Mouse (Mus musculus): Measurements from ENCODE around the gene P2ry13. TPM values are rescaled to one million over a fixed set of nuclear protein-coding genes. Genes with fewer than 3 reads are reported as not detected.
A peak's percentile ranks its signal among the peaks of the same experiment; 100 is the strongest.

Gene P2ry13
- polyA plus RNA-seq, 1 experiment from 2014 or later: 1.6 TPM

DNA sequence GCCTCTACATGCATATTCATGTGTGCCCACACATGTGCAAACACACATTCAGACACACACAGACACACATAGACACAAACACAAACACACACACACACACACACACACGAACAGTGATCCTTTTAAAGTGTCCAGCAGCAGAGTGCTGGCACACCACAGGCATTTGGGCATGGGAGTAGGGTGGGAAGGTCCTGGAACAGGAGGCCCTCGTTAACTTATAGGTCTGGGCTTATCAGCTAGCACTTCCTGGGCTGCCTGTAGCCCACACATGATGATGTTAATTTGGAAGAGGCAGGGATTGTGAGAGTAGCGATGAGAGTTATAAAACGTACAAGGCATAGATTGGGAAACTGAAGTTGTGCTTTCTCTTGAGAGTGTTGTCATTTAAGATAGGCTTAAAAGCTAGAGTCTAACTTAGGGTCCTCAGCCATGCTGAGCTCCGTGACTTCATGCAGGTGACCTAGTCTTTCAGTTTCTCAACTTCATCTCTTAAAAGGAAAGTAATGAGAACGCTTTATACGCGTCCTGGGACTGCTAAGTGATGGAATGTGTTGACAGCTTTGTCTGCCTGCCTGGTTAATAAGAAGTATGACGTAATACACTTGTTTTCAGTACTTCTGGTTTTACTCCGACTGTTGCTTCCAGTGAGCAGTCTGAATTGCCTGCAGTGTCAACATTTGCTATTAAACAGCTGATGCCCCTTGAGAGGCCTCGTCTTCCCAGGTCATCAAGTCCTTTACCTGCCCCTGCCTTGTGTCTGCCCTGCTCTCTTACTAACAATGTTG, 5.8 kb downstream of the P2ry13 start:
- Histone ChIP-seq H3K27me3 (ENCODE audit: control insufficient read depth, insufficient read depth, low read length) (no peaks in the 10 kb centered on the region), H3K27ac (replicated peaks) (peak overlapping the region; percentile 73; the same call in 1 of the 2 replicates), H3K36me3 (ENCODE audit: control insufficient read depth, insufficient read depth, low read length) (no peaks in the 10 kb centered on the region), H3K9ac (ENCODE audit: low read length) (no peak overlapping the region), H3K9me3 (ENCODE audit: control insufficient read depth, low read length) (no peaks in the 10 kb centered on the region), H3K4me2 (replicated peaks; ENCODE audit: low read depth) (no peak overlapping the region), H3K4me3 (ENCODE audit: low read depth, low read length) (no peak overlapping the region), H3K4me1 (replicated peaks; ENCODE audit: control insufficient read depth, insufficient read depth) (no peaks in the 10 kb centered on the region)
- no peak for ATAC-seq (ENCODE audit: low FRiP score, low TSS enrichment)
- 50% methylated on average over 11 of the region's 11 CpGs for WGBS
- TF ChIP-seq EP300 (optimal IDR thresholded peaks at IDR 0.05) (no peak), CTCF (IDR thresholded peaks at IDR 0.05; ENCODE audit: low read depth) (no peak)
- no peak for DNase-seq (ENCODE audit: low spot score)

DNA sequence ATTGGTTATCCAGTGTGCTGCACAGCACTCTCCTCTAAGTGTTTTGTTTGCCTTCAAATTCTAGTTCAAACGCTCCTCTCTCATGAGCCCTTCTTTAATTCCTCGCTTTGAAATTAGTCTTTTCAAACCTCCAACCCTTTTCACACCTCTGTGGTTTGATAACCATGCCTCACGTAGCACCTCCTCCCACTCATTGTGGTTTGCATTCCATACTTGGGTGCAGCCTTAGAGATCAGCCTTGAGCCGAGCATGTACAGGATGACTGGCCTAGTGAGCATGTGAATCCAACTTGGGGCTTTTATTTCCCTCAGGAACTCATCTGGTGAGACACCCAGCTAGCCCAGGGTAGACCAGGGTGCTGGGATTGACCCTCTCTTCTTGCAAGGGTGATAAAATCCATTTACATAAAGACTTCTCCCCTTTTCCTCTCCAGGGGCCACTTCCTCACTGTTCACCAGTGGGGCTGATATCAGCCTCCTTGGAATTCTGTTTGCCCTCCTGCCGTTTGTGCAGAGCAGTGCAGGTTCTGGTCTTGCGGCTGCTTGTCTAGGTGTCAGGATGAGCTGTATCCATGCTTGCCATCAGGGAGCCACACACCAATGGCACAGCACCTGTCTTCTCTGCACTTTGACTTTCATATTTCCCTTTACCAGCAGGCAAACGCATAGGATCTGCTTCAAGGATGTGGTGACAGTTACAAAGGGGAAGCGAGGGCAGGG, 6.7 kb downstream of the P2ry13 start:
- WGBS: 57% methylated on average over 8 of the region's 8 CpGs
- Histone ChIP-seq H3K9me3 (ENCODE audit: control insufficient read depth, low read length) (no peaks in the 10 kb centered on the region), H3K4me1 (replicated peaks; ENCODE audit: control insufficient read depth, insufficient read depth) (no peaks in the 10 kb centered on the region), H3K27me3 (ENCODE audit: control insufficient read depth, insufficient read depth, low read length) (no peaks in the 10 kb centered on the region), H3K4me3 (ENCODE audit: low read depth, low read length) (no peak overlapping the region), H3K9ac (ENCODE audit: low read length) (no peak overlapping the region), H3K36me3 (ENCODE audit: control insufficient read depth, insufficient read depth, low read length) (no peaks in the 10 kb centered on the region), H3K27ac (replicated peaks) (peak overlapping the region; percentile 73), H3K4me2 (replicated peaks; ENCODE audit: low read depth) (no peak overlapping the region)
- ATAC-seq (ENCODE audit: low FRiP score, low TSS enrichment) (peak; percentile 93), DNase-seq (ENCODE audit: low spot score) (peak; percentile 41)
- TF ChIP-seq CTCF (IDR thresholded peaks at IDR 0.05; ENCODE audit: low read depth): 0 out of 2 replicates have a peak, but pooled peaks have one; percentile 6
- no peak for TF ChIP-seq EP300 (optimal IDR thresholded peaks at IDR 0.05)

DNA sequence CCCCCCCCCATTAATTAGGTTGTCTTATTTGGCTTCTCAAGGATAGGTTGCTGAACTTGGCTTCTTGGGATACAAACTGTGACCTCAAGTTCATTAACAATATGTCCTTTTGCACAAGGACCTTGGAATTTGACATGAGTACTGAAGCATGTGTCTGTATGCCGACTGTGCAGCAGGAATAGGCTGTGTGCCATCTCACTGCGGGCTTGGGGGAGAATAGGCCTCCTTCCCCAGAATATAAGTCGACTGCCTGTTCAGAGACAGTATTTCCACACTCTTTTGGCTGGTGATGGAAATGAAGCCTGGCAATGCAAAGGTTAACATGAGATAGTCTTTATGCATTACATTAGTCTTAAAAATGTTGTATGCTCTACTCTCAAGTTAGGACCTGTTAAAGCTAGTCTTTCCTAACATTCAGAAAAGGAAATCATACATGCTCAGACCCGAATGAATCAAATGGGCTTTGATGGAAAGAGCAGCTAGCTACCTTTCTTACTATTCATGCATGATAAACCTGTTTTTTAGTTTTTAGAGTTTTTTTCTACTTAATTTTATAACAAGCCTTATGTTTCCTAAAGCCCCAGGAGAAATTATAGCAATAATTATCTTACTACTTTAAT, 13.2 kb downstream of the P2ry13 start:
- Histone ChIP-seq H3K4me3 (ENCODE audit: low read depth, low read length) (no peak overlapping the region), H3K9ac (ENCODE audit: low read length) (no peak overlapping the region), H3K9me3 (ENCODE audit: control insufficient read depth, low read length) (no peaks in the 10 kb centered on the region), H3K27ac (replicated peaks) (0 out of 2 replicates have a peak overlapping the region, but pooled peaks have one; percentile 59), H3K27me3 (ENCODE audit: control insufficient read depth, insufficient read depth, low read length) (no peaks in the 10 kb centered on the region), H3K36me3 (ENCODE audit: control insufficient read depth, insufficient read depth, low read length) (no peaks in the 10 kb centered on the region), H3K4me1 (replicated peaks; ENCODE audit: control insufficient read depth, insufficient read depth) (no peaks in the 10 kb centered on the region), H3K4me2 (replicated peaks; ENCODE audit: low read depth) (no peak overlapping the region)
- WGBS: 60% methylated on average over 4 of the region's 4 CpGs
- no peak for DNase-seq (ENCODE audit: low spot score)
- ATAC-seq (ENCODE audit: low FRiP score, low TSS enrichment): no peak
- TF ChIP-seq EP300 (optimal IDR thresholded peaks at IDR 0.05) (no peak), CTCF (IDR thresholded peaks at IDR 0.05; ENCODE audit: low read depth) (no peak)

DNA sequence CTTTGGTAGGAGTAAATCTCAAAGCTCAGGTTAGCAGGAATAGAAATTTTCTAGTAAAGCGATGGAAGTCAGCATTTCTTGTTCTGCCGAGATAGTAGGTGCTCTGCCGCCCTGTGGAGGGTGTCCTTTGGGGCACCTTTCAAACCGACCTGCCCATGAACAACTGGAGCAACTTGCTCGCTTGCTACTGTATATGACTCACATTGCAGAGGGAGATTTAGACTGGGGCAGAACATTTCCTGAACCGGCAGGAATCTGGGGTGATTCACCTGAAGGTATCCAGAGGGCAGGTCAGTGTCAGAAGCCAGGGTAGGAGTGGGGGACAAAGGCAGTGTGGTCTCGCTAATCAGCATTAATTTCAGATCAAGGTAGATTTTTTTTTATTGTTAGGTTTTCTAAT, 15.7 kb downstream of the P2ry13 start, which contains the start of gene Gpr87:
Gpr87 (minus strand) TSS at position 167 of the 400 bp plus-strand sequence.
- H3K27ac ChIP-seq (replicated peaks): peak within 1 kb of the TSS; percentile 82
- no peaks in the 10 kb centered on the region for H3K27me3 ChIP-seq (ENCODE audit: control insufficient read depth, insufficient read depth, low read length)

DNA sequence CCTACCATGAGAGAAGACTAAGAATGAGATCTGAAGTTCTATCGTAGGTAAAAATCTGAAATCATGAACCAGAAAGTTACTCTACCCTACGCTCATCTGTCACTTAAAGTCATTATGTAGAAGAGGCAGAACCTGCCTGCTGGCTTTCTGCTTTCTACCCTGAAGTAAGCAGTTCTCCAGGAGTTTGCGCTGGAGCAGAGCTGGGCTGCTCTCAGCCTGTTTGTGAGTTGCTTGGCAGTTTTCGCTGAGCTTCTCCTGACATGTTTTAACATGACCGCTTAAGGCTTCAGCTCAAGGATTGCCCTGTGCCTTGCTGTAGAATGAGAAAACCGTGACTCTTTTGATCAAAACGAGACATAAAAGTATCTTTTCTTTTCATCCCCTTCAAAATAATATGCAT, 16.6 kb downstream of the P2ry13 start:
- no peaks in the 10 kb centered on the region for H3K36me3 ChIP-seq (ENCODE audit: control insufficient read depth, insufficient read depth, low read length)
- DNase-seq (ENCODE audit: low spot score) (no peak), ATAC-seq (ENCODE audit: low FRiP score, low TSS enrichment) (no peak)
- H3K4me1 ChIP-seq (replicated peaks; ENCODE audit: control insufficient read depth, insufficient read depth): no peaks in the 10 kb centered on the region
- peak overlapping the region; percentile 41; the same call in 1 of the 2 replicates for H3K9ac ChIP-seq (ENCODE audit: low read length)
- TF ChIP-seq CTCF (IDR thresholded peaks at IDR 0.05; ENCODE audit: low read depth): no peak
- TF ChIP-seq EP300 (optimal IDR thresholded peaks at IDR 0.05): no peak
- H3K4me3 ChIP-seq (ENCODE audit: low read depth, low read length): peak overlapping the region; percentile 24
- H3K27me3 ChIP-seq (ENCODE audit: control insufficient read depth, insufficient read depth, low read length): no peaks in the 10 kb centered on the region
- 73% methylated on average over 7 of the region's 7 CpGs for WGBS
- H3K9me3 ChIP-seq (ENCODE audit: control insufficient read depth, low read length): no peaks in the 10 kb centered on the region
- H3K27ac ChIP-seq (replicated peaks): peak overlapping the region; percentile 82
- no peak overlapping the region for H3K4me2 ChIP-seq (replicated peaks; ENCODE audit: low read depth)

More for the DNA sequence above, 15.7 kb downstream of the P2ry13 start, which contains the start of gene Gpr87:
- Histone ChIP-seq H3K9ac (ENCODE audit: low read length) (peak within 1 kb of the TSS; percentile 41), H3K4me1 (replicated peaks; ENCODE audit: control insufficient read depth, insufficient read depth) (no peaks in the 10 kb centered on the region), H3K36me3 (ENCODE audit: control insufficient read depth, insufficient read depth, low read length) (no peaks in the 10 kb centered on the region), H3K4me2 (replicated peaks; ENCODE audit: low read depth) (no peak within 1 kb of the TSS), H3K9me3 (ENCODE audit: control insufficient read depth, low read length) (no peaks in the 10 kb centered on the region), H3K4me3 (ENCODE audit: low read depth, low read length) (peak within 1 kb of the TSS; percentile 24)
- 63% methylated on average over 7 of the region's 7 CpGs for WGBS
- ATAC-seq (ENCODE audit: low FRiP score, low TSS enrichment) (no peak; the same call in 1 of the 2 replicates), DNase-seq (ENCODE audit: low spot score) (no peak)
- TF ChIP-seq EP300 (optimal IDR thresholded peaks at IDR 0.05): peak; percentile 54
- TF ChIP-seq CTCF (IDR thresholded peaks at IDR 0.05; ENCODE audit: low read depth): no peak; the same call in 1 of the 2 replicates

Measured in stomach, postnatal 0 days (tissue).